Mouse (Mus musculus): ENCODE results near the gene Ift43.

Ift43 gene

DNA sequence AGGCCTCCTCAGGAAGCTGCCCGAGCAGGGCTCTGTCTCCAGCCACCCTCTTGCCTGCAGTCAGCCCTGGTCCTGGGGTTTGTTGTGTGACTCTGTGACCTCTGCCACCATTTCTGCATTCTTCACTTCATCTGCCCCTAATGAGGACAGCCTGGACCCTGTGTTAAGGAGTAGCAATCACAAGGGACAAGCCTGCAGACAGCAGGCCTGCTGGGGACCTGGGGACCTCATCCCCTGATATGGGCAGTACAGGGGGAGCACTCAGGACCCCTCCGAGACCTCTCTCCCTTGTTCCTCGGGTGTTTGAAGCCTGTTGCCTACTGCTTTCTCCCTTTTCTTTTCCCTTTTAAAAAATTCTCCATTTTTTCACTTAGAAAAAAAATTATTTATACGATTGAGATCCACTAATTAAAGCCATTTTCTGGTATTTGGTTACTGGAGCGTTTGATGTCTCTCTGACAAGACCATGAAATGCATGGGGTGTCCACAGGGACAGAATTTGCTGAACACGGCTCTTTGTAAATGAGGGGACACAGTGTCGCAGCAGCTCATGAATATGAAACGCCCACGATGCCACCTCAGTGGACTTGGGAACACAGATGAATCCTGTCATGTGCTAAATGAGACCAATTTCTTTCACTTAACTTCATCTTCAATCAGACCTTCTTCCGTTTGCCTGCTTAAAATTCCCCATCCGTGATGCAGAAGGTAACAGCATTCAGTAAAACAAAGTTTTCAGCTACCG, 71.0 kb downstream of the Ift43 start:
- in situ Hi-C loops (cut with MboI; ENCODE audit: low pct_unique_long_range_greater_than_20kb in 1 of 2, low sequenced_read_pairs in 2 of 2, unreplicated experiment in 1 of 2): no loop called here

DNA sequence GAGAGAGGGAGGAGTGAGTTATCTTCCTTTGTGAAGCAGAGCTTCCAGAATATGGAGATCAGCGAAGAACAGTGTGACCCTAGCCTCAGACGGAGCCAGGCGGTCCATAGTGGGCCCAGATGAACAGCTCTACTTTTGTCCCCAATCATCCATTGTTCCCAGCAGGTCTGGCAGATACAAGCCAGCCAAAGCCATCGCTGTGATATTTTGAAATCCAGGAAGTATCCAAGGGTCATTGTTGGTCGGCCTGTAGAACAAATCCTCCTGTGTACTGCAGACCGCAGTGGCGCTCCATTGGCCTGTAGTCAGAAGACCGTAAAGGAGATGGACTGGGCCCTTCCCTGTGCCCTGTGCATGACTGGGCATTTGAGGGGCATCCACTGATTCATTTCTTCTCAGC, 72.8 kb downstream of the Ift43 start:
- in situ Hi-C loops (cut with MboI; ENCODE audit: low pct_unique_long_range_greater_than_20kb in 1 of 2, low sequenced_read_pairs in 2 of 2, unreplicated experiment in 1 of 2): no loop called here

DNA sequence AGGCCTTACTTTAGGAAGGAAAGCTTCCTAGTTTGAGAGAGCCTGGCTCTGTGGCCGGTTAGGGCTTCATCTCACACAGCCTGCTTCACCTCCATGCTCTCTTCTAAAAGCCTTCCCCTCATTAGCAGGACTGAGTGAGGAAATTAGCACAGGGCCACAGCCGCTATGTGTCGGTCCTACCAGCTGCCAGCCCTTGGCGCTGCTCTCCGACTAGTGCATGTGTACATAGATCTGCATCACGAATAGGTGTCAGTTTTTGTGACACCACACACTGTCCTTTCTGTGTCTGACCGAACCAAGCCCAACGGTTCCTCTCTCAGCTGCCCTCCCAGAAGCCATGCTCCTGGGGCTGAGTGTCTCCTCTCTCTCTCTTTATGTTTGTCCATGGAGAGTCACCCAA, 74.8 kb downstream of the Ift43 start:
- in situ Hi-C loops (cut with MboI; ENCODE audit: low pct_unique_long_range_greater_than_20kb in 1 of 2, low sequenced_read_pairs in 2 of 2, unreplicated experiment in 1 of 2): no loop called here

DNA sequence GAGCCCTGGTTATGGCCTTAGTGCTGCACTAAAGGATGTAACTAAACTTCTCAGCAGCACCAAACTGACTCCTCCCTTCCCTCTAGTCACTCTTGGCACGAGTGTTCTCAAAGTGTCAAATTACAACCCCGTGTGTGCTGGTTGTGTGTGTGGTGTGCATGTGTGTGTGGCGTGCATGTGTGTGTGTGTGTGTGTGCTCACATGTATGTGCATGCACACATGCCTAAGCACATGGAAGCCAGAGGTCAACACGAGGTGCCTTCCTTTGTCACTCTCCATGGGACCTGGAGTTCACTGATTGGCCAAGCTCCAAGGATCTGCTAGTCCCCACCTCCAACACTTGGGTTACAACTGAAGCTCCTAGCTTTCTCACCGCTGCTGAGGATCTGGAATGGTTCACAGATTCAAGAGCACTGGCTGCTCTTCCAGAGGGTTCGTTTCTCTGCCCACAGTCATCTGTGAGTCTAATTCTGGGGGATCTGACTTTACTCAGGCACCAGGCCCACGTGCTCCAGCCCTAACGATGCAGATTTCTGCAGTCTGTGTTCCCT, 75.6 kb downstream of the Ift43 start:
- in situ Hi-C loops (cut with MboI; ENCODE audit: low pct_unique_long_range_greater_than_20kb in 1 of 2, low sequenced_read_pairs in 2 of 2, unreplicated experiment in 1 of 2): no loop called here

DNA sequence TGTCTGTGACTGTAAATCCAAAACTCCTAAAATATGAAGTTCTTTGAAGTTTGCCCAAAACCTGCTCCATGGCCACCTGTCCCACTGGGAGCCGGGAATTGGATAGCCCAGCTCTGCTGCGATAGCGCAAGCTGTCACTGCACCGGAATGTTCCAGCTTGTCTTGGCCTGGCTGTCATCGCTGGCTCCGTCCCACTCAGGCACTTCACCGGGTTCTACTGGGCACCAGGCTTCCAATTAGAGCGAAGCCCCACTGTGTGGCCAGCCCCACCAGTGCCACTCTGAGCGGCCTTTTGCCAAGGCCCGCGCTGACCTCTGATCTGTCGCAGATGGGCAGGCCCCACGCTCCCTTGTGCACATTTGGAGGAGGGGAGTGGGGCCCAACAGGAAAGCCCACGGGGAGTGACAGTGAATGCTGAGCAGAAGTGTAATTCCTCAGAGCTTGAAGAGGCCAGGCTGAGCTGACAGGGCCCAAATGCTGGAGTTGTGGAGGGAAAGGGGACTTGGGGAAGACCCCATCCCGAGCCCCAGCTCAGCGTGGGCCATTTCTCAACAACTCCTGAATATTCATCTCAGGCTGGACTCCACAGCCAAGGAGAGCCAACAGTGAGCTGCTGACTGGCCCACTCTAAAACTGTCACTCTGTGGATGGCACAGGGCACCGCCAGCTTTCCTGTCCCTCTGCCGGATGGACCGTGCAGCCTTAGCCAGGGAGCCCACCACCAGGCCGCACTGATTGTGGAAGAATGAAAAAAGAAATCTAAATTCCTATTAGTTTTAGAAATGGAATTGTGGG, 76.5 kb downstream of the Ift43 start:
- in situ Hi-C loops (cut with MboI; ENCODE audit: low pct_unique_long_range_greater_than_20kb in 1 of 2, low sequenced_read_pairs in 2 of 2, unreplicated experiment in 1 of 2): no loop called here

DNA sequence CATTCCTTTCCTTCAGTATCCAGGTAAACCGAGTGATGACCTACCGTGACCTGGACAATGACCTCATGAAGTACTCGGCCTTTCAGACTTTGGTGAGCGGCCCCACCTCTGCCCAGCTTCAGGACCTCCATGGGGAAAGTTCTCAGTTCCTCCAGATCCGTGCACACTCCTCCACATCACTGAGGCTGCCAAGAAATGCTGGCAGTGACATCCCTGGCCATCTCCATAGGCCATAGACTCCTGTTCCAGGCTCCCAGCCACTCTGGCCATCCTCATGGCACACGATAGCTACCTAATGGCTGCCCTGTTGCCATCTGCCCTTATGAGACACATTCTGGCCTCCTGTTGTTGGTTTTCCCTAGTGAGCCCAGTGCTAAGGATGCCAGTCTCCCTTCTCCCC, 79.1 kb downstream of the Ift43 start:
- in situ Hi-C loops (cut with MboI; ENCODE audit: low pct_unique_long_range_greater_than_20kb in 1 of 2, low sequenced_read_pairs in 2 of 2, unreplicated experiment in 1 of 2): no loop called here

DNA sequence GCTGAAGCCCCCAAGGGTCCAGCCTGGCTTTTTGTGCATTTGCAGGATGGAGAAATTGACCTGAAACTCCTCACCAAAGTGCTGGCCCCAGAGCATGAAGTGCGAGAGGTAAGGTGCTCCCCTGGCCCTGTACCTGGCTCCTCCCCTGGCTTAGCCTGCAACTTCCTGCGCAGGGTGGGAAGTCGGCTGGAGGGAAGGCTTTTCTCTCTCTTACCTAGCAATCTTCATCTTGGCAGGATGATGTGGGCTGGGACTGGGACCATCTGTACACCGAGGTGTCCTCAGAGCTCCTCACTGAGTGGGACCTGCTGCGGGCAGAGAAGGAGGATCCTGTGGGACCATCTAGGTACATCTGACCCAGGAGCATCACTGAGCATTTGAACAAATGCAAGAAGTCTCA, 79.6 kb downstream of the Ift43 start:
- in situ Hi-C loops (cut with MboI; ENCODE audit: low pct_unique_long_range_greater_than_20kb in 1 of 2, low sequenced_read_pairs in 2 of 2, unreplicated experiment in 1 of 2): no loop called here

DNA sequence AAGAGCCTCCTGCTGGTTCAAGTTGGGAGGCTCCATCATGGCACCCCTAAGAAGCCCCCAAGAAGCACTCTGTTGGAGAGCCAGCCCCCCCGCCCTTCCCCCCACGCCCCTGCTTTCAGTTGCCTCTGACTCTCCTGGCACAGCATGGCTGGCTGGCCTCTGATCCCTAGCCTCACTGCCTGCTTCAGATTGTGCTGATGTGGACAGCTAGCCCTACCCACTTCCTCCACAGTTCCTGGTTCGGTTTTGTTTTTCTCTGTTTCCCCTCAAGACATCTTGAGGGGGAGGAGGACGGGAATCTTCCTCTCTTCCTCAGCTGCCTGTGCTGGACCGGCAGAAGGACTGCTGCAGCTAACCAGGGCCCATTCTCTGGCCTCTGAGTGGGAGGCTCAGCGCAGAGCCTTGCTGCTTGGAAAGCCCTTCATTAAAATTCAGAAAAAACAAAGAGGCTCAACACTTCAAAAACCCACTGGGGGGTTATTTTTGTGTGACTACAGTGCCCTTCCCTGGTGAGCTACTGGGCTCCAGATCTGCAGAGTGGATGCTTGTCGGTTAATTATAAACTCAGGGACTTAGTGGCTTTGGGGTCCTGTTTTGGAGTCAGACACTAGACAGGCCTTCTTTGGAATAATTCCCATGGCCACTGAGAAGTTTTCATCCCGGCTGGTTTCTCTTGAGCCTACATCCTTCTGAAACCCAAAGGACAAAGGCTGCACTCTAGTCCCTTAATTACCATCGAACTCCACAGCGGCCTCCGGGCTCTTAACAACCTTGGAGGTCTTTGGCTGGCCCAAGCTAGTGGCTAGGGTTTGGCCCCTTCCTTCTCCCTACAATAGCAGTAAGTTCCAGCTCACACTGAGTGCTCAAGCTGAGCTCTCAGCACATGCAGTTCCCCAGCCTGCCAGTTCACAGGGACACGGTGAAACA, 80.8 kb downstream of the Ift43 start:
- in situ Hi-C loops (cut with MboI; ENCODE audit: low pct_unique_long_range_greater_than_20kb in 1 of 2, low sequenced_read_pairs in 2 of 2, unreplicated experiment in 1 of 2): no loop called here

DNA sequence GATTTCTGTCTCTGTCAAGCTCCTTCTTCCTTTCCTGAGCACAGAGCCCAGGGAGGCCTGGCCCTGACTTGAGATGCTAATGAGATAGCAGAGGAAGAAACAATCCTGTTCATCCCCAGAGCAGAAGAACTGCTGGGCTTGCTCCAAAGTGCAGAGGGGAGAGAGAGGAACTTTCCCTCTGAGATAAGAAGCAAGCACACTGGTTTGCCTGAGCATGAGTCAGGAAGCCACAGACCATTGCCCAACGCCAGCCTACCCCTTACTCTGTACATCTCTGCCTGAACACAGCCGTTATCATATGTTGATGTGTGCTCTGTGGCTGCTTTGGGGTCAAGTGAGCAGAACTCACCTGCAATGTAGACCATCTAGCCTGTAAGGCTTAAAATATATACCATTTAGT, 83.9 kb downstream of the Ift43 start:
- in situ Hi-C loops (cut with MboI; ENCODE audit: low pct_unique_long_range_greater_than_20kb in 1 of 2, low sequenced_read_pairs in 2 of 2, unreplicated experiment in 1 of 2): no loop called here

DNA sequence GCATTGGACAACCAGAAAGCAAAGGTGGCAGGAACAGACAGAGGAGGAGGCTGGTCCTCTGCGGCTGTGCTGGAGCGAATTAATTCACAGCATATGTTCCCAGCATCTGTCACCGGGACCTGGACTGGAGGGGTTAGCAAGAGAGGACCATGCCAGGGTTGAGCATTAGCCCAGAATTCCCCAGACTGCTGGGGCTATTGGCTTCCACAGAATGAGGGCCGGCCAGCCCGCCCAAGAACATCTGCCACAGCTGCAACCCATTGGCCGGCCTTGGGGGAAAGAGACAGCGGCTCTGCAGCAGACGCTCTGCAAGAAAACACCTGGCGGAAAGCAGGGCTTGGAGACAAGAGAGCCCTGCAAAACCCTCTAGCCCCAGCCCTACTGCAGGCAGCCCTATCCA, 84.7 kb downstream of the Ift43 start:
- in situ Hi-C loops (cut with MboI; ENCODE audit: low pct_unique_long_range_greater_than_20kb in 1 of 2, low sequenced_read_pairs in 2 of 2, unreplicated experiment in 1 of 2): no loop called here

DNA sequence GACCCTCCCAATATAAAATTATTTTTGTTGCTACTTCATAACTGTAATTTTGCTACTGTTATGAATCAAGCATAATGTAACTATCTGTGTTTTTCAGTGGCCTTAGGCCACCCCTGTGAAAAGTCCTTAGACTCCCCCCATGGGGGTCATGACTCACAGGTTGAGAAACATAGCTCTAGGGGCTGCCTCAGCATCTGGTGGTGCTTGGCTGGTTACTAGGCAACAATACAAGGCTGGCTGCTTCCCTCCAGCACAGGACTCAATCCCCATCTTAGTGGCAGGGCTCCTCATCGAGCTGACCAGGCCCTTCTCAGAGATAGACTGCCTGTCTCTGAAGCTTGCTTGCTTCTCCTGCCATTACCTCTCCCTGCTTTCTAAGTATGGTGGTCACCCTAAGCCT, 86.4 kb downstream of the Ift43 start:
- in situ Hi-C loops (cut with MboI; ENCODE audit: low pct_unique_long_range_greater_than_20kb in 1 of 2, low sequenced_read_pairs in 2 of 2, unreplicated experiment in 1 of 2): no loop called here

DNA sequence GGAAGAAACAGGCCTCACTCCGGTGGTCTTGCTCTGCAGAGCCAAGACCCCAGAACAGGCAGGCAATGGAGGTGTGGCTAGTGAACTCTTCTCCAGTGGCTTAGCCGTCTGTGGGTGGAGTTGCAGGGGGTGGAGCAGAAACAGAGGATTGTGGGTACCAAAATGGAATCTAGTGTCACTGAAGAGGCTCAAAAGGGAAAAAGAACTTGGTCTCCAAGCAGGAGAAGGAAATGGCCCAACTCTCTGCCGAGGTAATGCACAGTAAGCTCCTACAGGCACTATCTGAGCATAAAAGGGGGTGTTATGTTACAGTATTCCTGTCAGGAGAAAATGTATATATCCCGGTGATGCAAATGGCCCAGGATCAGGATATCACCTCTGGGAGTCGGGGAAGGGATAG, 86.9 kb downstream of the Ift43 start:
- in situ Hi-C loops (cut with MboI; ENCODE audit: low pct_unique_long_range_greater_than_20kb in 1 of 2, low sequenced_read_pairs in 2 of 2, unreplicated experiment in 1 of 2): no loop called here

DNA sequence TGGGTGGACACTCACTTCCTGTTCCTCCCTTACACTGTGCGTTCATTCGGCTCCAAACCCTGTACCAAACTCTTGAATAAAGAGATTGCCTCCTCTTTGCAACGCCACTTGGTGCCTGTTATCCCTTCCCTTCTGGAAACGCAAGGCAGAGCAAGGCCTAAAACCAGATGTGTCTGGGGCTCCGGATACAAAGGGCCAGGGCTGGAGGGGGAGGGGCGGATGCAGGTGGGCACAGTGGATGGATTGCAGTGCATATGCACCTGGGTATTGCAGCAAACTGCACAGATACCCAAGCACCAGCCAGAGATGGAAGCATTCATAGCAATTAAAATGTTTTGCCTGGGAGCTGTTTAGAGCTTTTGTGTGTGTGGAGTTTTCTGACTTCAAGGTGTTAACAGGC, 91.0 kb downstream of the Ift43 start:
- in situ Hi-C loops (cut with MboI; ENCODE audit: low pct_unique_long_range_greater_than_20kb in 1 of 2, low sequenced_read_pairs in 2 of 2, unreplicated experiment in 1 of 2): no loop called here

DNA sequence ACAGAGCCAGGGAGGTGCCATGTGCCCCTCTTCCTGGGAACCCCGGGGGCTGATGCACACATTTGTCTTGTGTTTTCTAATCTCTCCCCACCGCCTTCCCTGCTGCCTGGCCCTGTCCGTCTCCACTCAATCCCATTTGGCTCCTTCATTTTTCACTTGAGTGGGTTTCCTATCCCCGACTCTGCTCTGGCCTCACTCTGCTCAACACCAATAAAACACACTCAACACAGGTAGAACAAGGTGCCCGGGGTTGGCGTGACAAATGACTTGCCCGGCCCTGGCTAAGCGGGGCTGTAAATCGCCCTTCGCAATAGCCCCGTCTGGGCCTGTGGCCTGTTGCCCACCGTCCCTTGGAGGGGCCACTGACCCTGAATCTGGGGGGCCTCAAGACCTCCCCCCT, 92.0 kb downstream of the Ift43 start:
- in situ Hi-C loops (cut with MboI; ENCODE audit: low pct_unique_long_range_greater_than_20kb in 1 of 2, low sequenced_read_pairs in 2 of 2, unreplicated experiment in 1 of 2): no loop called here

DNA sequence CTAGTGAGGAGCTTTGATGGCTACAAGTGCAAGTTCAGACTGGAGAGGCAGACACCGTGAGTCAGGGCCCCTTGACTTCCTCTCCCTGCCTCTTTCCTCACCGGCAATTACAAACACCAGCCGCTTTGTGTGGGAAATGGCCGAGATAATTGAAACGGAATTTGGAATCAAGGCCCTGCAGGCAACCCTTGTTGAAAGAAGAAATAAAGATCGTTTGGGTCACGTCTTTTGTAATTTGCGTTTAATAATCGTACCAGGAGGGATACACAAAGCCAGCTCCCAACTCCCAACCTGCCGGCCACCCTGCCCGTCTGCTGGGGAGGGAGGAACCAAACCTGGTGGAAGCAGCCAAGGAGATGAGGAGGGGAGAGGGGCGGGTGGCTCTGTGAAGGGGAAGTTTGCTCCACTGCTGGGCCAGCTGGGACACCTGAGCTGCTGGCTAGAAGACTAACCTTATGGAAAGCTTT, 93.2 kb downstream of the Ift43 start:
- in situ Hi-C loops (cut with MboI; ENCODE audit: low pct_unique_long_range_greater_than_20kb in 1 of 2, low sequenced_read_pairs in 2 of 2, unreplicated experiment in 1 of 2): no loop called here

DNA sequence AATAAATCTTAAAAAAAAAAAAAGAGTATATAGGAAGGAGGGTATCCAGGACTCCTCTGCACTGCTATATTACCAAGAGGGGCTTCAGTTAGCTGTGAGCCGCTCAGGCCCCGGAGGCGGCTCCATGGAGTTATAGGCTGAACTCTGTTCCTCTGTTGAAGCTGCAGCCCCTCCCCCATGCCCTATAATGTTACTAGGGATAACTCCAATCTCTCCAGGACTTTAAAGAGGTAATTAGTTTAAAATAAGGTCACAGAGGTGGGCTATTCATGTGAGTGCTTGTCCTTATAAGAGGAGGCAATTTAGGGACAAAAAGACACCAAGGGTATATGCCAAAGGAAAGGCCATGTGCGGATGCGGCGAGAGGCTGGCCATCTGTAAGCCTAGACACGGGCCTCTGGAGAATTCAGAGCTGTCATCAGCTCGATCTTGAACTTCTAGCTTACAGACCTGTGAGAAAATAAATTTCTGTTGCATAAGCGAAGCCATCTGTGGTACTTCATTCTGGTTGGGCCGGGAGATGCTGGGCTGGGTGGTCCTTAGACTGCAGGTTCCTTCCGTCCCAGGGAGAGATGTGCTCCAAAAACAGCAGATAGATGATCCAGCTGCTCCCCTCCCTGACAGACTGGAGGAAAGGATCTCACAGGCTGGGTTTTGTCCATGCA, 94.5 kb downstream of the Ift43 start:
- in situ Hi-C loops (cut with MboI; ENCODE audit: low pct_unique_long_range_greater_than_20kb in 1 of 2, low sequenced_read_pairs in 2 of 2, unreplicated experiment in 1 of 2): no loop called here

DNA sequence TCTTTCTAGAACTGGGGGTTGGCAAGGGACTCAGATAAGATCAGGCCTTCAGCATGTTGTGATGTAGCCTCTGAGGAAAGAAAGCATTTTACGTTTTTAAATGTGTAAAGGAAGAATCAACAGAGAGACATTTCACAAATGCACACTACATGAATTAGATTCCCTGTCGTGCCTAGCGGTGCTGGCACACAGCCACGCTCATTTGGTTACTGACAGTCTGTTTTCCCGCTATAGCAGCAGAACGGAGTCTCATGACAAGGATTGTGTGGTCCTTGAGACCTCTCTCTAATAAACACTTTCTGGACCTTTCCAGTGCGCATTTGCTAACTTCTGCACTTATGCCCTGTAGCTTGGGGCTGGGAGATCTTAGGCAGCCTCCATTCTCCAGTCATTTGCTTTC, 96.9 kb downstream of the Ift43 start:
- in situ Hi-C loops (cut with MboI; ENCODE audit: low pct_unique_long_range_greater_than_20kb in 1 of 2, low sequenced_read_pairs in 2 of 2, unreplicated experiment in 1 of 2): no loop called here

DNA sequence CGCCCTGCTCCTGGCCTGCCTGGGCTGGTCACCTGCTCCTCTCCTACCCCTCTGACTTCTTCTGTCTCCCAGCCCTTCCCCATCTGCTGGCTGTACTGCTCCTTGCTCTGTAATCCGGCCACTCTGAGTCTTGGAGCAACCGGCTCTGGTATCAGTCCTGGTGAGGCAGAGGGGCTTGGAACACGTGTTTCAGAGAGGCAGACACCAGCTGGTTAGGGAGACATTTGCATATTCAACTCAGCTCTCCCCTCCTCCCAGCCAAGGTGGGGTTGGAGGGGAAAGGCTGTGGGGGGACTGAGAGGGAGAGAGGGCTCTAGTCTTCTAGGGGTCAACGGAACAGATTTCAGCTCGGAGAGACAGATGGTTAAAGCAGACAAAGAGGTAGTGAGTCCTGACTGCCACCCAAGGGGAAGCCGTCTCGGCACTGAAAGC, 99.0 kb downstream of the Ift43 start:
- in situ Hi-C loops (cut with MboI; ENCODE audit: low pct_unique_long_range_greater_than_20kb in 1 of 2, low sequenced_read_pairs in 2 of 2, unreplicated experiment in 1 of 2): no loop called here

Measured in mouse embryonic stem cell (cell line).